Mouse (Mus musculus) G1E-ER4 (cell line): Measurements from ENCODE around the gene Triap1. TPM values are rescaled to one million over a fixed set of nuclear protein-coding genes. Genes with fewer than 3 reads are reported as not detected.

Source experiments
- GATA1 ChIP-seq: IDR thresholded peaks from one replicate; pipeline ENCODE4 v1.8.0; 2012; ENCODE audit warnings: low read length, inconsistent platforms
- polyA plus RNA-seq: library from polyadenylated mRNA; stranded (reverse); fragments of >175 nt; gene quantifications from 2 replicates; pipeline ENCODE4 v1.2.3, GENCODE M21; 2012

The Triap1 gene
- polyA plus RNA-seq, 1 experiment: 3.4 TPM

GRCm38 (mm10) chr5:115359851-115360372, 18.9 kb downstream of the Triap1 start:
- TF ChIP-seq GATA1: no peak

- TF ChIP-seq GATA1: no peak
Observed at GRCm38 (mm10) chr5:115362216-115362615, 21.2 kb downstream of the Triap1 start.

GRCm38 (mm10) chr5:115362819-115363714, 22.0 kb downstream of the Triap1 start:
- TF ChIP-seq GATA1: no peak

- no peak for TF ChIP-seq GATA1
Observed at GRCm38 (mm10) chr5:115364782-115365181, 23.8 kb downstream of the Triap1 start.

GRCm38 (mm10) chr5:115371736-115372135, 30.7 kb downstream of the Triap1 start:
- TF ChIP-seq GATA1: no peak

GRCm38 (mm10) chr5:115373441-115374203, 32.6 kb downstream of the Triap1 start:
- no peak for TF ChIP-seq GATA1

- no peak for TF ChIP-seq GATA1
Observed at GRCm38 (mm10) chr5:115374204-115374820, 33.3 kb downstream of the Triap1 start.

GRCm38 (mm10) chr5:115375436-115375835, 34.4 kb downstream of the Triap1 start:
- no peak for TF ChIP-seq GATA1

- TF ChIP-seq GATA1: no peak
Observed at GRCm38 (mm10) chr5:115391935-115392334, 50.9 kb downstream of the Triap1 start.

- no peak for TF ChIP-seq GATA1
Observed at GRCm38 (mm10) chr5:115392969-115393368, 51.9 kb downstream of the Triap1 start.

Other genes with a start within 250 kb of the Triap1 start
- gene Gm10401, start 242.9 kb upstream of the Triap1 start, polyA plus RNA-seq: not detected in 2 replicates
- 67.5 and 69.2 TPM in 2 replicates for gene Acads, start 221.9 kb upstream of the Triap1 start, polyA plus RNA-seq
- gene Unc119b, start 206.2 kb upstream of the Triap1 start, polyA plus RNA-seq: 37.8 and 47.6 TPM in 2 replicates
- 61.4 and 64.0 TPM in 2 replicates for gene Mlec, start 183.0 kb upstream of the Triap1 start, polyA plus RNA-seq
- not detected in 2 replicates for gene Cabp1, start 146.8 kb upstream of the Triap1 start, polyA plus RNA-seq
- 24.1 and 32.1 TPM in 2 replicates for gene Pop5, start 105.4 kb upstream of the Triap1 start, polyA plus RNA-seq
- gene Rnf10, start 68.3 kb upstream of the Triap1 start, polyA plus RNA-seq: 270 and 383 TPM in 2 replicates
- gene Coq5, start 61.6 kb upstream of the Triap1 start, polyA plus RNA-seq: 23.8 and 27.3 TPM in 2 replicates
- 399 and 435 TPM in 2 replicates for gene Dynll1, start 40.2 kb upstream of the Triap1 start, polyA plus RNA-seq
- gene Srsf9, start 14.0 kb upstream of the Triap1 start, polyA plus RNA-seq: 146 and 183 TPM in 2 replicates
- gene Gatc, start within 50 bp of the Triap1 start, polyA plus RNA-seq: 16.0 and 21.8 TPM in 2 replicates
- 2,043 and 2,441 TPM in 2 replicates for gene Cox6a1, start 7.8 kb downstream of the Triap1 start, polyA plus RNA-seq
- 2.4 TPM in 2 replicates for gene Msi1, start 88.4 kb downstream of the Triap1 start, polyA plus RNA-seq
- gene Pla2g1b, start 125.0 kb downstream of the Triap1 start, polyA plus RNA-seq: not detected in 2 replicates
- 6.3 and 9.5 TPM in 2 replicates for gene Sirt4, start 143.5 kb downstream of the Triap1 start, polyA plus RNA-seq
- 44.1 and 45.2 TPM in 2 replicates for gene Pxn, start 165.5 kb downstream of the Triap1 start, polyA plus RNA-seq
- 976 and 1,161 TPM in 2 replicates for gene Rplp0, start 218.2 kb downstream of the Triap1 start, polyA plus RNA-seq
- 110 and 131 TPM in 2 replicates for gene Gcn1l1, start 224.0 kb downstream of the Triap1 start, polyA plus RNA-seq